Mouse (Mus musculus): ENCODE measurements around the gene Rad50.

DNA sequence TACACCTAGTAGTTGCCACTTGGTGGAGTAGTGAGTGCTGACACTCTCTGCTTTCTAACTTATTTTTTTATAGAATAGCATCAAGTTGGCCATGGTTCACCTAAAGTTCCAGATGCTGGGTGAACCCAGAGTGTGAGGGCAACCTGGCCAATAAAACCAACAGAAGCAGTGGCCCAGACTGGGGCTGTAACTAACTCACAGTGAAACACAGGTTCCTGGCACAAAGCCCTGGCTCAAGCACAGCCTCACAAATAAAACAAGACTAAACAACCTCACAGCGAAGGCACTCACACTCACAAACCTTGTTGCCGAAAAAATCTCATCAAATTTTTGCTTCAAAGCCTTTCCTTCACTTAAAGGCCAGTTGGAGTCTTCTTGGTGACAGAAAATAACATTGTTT, 8.6 kb downstream of the Rad50 start:
- TF ChIP-seq CTCF (IDR thresholded peaks at IDR 0.05; ENCODE audit: low read depth, low read length): no peak
- TF ChIP-seq POLR2A (IDR thresholded peaks at IDR 0.05; ENCODE audit: borderline replicate concordance, low read depth, low read length): no peak

All from bone marrow macrophage, adult 2 months (primary cell).